Mouse (Mus musculus): Measurements from ENCODE around the gene Akap2.

GRCm38 (mm10) chr4:57942892-57943291, 225.4 kb downstream of the Akap2 start:
- TF ChIP-seq POLR2A (IDR thresholded peaks at IDR 0.05; ENCODE audit: extremely low read depth, insufficient read depth, low read length) (no peak), CTCF (IDR thresholded peaks at IDR 0.05; ENCODE audit: low read depth, low read length) (no peak)
